Mouse (Mus musculus): Measurements from ENCODE around the gene Slain1. TPM values are rescaled to one million over a fixed set of nuclear protein-coding genes. Genes with fewer than 3 reads are reported as not detected.

The Slain1 gene
- total RNA-seq, 2 experiments from 2014 or later = 0.17 to 0.68 TPM

Small RNAs within 50 kb of the gene (microRNA-seq; reads per million reads assigned to microRNA genes)
- gene Gm22877 = 0 reads per million in 2 experiments

Other genes with a start within 250 kb of the Slain1 start
- under 1 TPM; 0.32 to 0.41 TPM for gene Scel, start 136.9 kb upstream of the Slain1 start, total RNA-seq (2021)
- gene Ednrb, start 194.2 kb downstream of the Slain1 start, total RNA-seq (2021) = 10 to 100 TPM; 21.5 to 27.8 TPM